Mouse (Mus musculus): ENCODE measurements around the gene Pex6.

Pex6 gene

DNA sequence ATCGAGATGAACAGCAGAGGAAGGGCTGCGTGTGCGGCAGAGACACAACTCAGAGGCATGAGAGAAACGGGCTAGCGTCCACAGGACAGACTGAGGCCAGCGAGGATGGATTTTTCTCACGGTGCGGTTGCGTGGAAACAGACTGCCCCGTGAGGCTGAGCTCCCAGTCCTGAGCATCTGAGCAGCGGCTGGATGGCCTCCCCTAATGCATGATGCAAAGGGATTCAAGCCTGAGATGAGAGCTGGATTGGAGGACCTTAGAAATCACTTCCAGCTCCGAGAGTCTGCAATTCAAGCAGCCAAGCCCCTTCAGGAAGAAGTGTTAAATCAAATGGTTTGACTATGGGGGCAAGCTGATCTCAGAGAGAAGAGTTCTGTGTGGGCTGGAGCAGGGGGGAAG lies 9.8 kb upstream of the Pex6 start:
- no peak for DNase-seq (ENCODE audit: low spot score)

- no peak for DNase-seq (ENCODE audit: low spot score)
Measured at GRCm38 (mm10) chr17:46702100-46702499, 9.2 kb upstream of the Pex6 start.

- no peak for DNase-seq (ENCODE audit: low spot score)
Measured at GRCm38 (mm10) chr17:46702506-46702905, 8.8 kb upstream of the Pex6 start.

DNA sequence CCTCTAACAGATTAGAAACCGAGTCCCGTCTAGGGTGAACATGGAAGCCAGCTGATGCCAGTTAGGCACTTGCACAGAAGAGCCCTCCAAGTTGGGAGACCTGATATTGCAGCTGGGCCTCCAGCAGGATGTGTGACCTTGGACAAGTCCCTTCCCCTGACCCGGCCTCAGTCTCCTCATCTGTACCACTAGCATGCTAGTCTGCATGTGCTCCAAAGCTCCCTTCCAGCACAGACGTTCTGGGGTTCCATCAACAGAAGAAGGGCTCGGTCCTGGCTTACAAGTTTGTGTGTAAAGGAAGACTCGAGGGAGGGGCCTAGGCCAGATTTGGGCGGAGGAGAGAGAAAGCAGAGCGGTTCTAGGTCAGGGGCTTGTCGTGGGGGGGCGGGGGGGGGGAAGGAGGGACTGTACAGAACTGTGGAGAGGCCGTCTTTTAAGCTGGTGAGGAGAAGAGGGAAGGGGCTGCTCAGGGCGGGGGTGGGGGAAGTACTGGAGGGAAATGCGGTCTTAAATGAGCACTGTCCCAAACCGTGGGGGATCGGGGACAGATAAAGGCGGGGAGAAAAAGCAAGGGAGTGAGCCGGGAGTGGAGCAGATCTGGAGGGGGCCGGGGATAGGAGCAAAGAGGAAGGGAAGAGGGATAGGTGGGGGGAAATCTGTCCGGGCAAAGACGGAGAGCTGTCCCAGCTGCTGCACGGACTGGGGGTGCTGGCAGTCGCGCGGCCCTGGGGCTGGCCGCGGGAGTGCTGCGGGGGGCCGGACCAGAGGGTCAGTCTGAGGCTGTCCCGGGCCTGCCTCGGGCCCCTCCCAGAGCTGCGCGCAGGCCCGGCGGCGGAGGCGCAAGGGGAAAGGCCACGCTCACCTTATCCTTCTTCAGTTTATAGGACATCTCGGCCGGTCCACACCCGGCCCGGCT lies 7.0 kb upstream of the Pex6 start:
- DNase-seq (ENCODE audit: low spot score): no peak

DNA sequence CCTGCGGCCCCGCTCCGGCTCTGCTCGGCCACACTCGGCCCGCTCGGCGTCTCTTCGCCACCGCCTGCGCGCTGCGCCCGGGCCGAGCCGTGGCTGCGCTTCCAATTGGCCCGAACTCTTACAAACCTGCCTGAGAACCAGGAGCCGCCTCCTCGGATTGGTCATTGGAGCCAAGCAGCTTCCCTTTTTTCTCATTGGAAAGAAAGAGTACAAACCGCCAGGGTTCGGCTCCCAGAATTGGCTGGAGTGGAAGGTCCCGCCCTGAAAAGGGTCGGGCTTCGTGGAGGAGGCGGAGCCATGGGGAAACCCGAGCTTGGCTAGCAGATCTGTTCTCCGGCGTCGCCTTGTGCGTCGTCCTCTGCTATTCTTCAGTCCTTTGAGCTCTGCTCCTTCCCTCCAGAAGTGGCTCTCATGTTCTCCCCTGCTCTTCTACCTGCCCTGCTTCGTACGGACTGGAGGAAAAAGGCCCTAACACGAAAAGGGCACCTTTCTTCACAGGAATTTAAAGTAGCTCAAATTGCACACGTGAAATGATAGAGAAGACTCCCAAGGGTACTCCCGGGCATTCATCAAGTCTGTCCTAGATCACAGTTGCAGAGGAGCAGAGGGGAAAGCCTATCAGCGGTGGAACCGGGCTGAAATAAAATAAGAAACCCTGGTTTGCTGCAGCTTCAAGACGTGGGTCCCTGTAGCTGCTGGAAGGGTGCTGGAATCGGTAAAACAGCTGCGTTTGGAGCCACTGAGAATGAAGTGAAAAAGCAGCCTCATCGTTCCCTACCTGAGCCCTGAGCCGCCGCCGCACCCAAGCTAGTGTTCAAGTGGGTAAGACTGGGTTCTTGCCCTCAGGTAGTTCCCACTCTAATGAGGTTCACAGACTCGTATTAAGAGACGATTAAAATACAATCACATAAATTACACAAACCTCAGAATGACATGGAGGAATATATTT lies 6.1 kb upstream of the Pex6 start, which contains the start of gene Ppp2r5d:
TSS of gene Ppp2r5d (minus strand) at position 225 of the 949 bp plus-strand sequence.
- peak; percentile 97 for DNase-seq (ENCODE audit: low spot score)

GRCm38 (mm10) chr17:46706375-46707089 lies 4.7 kb upstream of the Pex6 start:
- DNase-seq (ENCODE audit: low spot score): no peak

DNA sequence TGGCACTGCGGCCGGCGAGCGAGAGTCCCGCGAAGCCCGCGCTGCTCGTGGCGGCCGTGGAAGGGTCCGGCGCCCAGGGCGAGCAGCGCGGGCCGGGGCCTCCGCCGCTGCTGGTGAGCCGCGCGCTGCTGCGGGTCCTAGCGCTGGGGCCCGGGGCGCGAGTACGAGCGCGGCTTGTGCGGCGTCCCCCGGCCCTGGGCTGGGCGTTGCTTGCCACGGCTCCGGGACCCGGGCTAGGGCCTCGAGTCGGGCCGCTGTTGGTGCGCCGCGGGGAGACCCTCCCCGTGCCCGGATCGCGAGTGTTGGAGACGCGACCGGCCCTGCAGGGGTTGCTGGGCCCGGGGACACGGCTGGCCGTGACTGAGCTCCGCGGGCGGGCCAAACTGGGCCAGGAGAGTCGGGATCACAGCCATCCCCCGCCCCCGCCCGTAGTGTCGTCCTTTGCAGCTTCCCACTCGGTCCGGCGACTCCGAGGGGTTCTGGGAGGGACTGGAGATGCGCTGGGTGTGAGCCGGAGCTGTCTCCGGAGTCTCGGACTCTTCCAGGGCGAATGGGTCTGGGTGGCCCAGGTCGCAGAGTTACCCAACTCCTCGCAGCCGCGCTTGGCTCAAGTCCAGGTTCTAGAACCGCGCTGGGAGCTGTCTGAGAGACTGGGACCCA lies 479 bp downstream of the Pex6 start:
- DNase-seq (ENCODE audit: low spot score): no peak

DNA sequence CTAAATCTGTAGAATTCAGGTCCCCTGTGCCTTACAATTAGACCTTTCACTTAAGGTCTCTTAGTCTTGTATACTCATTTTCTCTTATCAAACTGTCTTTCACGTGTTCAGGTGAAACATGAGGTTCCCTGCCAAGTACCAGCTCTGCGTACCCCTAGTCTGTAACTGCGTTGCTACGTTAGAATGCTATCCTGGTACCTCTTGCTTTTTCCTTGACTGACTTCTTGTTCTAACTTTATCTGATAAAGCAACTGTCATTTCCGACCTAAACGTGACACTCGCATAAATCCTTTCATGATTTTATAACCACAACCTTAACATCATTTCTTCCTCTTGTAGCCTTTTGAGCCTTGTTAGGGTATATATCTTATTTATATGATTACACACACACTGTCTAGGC lies 1.2 kb downstream of the Pex6 start:
- DNase-seq (ENCODE audit: low spot score): no peak

DNA sequence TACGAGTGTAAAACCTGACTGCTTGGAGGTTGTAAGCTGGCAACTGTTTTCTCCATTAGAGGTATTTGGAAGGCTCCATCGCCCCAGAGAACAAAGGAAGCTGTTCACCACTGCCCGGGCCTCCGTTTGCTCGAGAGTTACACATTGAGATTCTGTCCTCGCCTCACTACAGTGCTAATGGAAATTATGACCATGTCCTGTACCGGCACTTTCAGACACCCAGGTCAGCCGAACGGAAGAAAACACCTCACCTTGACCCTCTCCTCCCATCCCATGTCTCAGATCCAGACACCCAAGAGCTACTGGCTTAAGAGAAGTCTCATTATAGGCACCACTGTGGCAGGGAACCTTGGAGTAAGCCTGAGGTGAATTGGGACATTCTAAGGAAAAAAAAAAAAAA lies 2.6 kb downstream of the Pex6 start:
- no peak for DNase-seq (ENCODE audit: low spot score)

GRCm38 (mm10) chr17:46714756-46715481 lies 3.7 kb downstream of the Pex6 start:
- no peak for DNase-seq (ENCODE audit: low spot score)

- DNase-seq (ENCODE audit: low spot score): no peak
Measured at GRCm38 (mm10) chr17:46721077-46721476, 9.8 kb downstream of the Pex6 start.

DNA sequence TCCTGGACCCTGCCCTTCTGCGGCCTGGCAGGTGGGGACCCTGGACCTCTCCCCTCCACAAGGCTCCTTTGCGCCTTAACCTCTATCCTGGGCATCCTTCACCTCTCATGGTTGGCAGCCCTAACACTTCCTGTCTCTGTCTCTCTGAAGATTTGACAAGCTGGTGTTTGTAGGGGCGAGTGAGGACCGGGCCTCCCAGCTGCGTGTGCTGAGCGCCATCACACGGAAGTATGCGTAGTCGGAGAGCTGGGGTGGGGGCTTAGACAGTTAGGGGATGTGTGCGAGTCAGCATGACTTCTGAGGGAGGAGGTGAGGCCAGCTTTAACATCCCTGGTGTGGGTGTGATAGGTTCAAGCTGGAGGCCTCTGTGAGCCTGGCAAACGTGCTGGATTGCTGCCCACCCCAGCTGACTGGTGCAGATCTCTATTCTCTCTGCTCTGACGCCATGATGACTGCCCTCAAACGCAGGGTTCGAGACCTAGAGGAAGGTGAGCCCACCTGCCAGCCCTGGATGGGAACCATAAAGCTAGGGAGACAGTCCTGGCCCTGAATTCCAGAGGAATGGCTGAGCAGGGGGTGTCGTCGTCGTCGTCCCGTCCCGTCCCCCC lies 13.3 kb downstream of the Pex6 start:
- no peak for DNase-seq (ENCODE audit: low spot score)

GRCm38 (mm10) chr17:46725273-46725672 lies 14.0 kb downstream of the Pex6 start:
- DNase-seq (ENCODE audit: low spot score): peak; percentile 54

DNA sequence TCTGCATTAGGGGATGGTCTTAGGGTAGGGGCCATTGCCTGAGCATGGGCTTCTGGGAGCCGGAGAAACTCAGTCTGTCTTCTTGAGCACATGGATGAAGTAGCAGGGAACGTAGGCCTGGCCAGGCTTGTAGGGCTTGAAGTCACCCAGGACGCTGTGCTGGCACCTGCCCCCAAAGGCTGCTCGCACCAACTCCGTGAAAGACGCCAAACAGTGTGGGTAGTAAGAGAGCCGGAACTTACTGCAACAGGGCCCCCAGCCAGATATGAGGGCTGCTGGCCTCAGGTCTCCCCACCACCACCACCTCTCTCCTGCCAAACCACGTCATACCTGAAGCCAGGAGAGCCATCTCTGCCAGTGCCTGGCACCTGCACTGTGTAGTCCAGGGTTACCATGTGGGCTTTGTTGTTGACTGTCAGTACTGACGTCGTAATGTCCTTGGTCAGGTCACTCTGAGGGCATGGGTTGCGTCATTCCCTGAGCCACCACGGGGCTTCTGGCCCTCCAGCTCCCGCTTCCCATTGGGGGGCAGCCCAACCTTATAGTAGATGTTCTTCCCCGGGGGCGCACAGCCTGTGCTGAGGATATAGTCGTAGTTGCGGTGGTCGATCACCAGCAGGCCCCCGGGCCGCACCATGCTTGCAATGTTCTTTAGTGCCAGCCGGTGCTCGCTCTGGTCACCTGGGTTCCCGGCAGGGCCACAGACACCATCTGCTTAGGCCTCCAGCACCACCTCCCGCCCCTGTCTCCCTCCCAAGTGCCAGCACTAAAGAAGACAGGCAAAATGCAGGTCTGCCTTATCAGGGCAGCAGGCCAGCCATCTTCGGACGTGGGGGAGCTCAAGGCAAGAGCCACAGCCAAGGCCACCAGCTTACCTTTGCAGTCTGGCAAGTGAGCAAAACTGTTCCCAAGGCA lies 14.7 kb downstream of the Pex6 start:
- DNase-seq (ENCODE audit: low spot score): no peak

- no peak for DNase-seq (ENCODE audit: low spot score)
Measured at GRCm38 (mm10) chr17:46727271-46727670, 16.0 kb downstream of the Pex6 start.

GRCm38 (mm10) chr17:46728021-46728420 lies 16.8 kb downstream of the Pex6 start:
- no peak for DNase-seq (ENCODE audit: low spot score)

DNA sequence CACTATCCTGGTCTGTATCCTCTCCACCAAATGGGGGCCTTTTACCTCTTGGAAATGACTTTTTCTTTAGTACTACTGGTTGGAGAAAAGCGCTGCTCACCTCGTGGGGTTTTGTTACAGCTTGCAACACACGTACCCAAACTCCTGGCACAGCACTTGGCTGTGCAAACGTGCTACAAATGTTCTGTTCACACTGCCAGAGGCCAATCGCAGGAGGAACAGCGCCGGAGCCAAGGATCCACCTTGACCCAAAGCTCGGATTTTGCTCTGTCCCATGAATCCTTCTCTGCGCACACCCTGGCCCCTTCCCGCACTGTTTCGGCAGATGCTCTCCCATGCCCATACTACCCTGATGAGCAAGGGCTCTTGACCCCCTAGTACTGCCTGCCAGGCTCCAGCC lies 17.2 kb downstream of the Pex6 start:
- no peak for DNase-seq (ENCODE audit: low spot score)

- DNase-seq (ENCODE audit: low spot score): no peak
Measured at GRCm38 (mm10) chr17:46728904-46729318, 17.6 kb downstream of the Pex6 start, which contains the start of gene Gnmt. Gene Gnmt (minus strand): TSS chr17:46729168.

DNA sequence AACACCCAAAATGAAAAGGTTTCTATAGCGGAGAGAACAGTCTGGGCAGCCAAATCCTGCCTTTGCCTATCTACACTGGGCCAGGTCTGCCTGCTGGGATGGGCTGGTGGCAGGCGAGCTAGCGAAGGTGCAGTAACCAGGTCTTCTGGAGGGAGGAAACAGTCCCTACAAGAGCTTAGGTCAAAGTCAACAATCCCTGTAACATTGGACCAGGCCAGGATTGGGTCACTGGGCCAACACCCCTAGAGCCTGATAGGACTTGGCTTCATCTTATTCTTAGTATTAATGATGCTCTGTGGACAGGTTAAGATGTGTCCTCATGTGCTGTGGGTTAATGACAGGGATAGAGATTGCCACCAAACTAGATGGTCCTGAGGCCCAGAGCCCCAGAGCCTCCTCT lies 22.8 kb downstream of the Pex6 start:
- DNase-seq (ENCODE audit: low spot score): no peak

Measured in T-cell, adult 2 months (primary cell).